Mouse (Mus musculus) heart, adult 2 months (tissue): ENCODE results near the gene Lrrc7.

Experiments used
- CTCF ChIP-seq: fragments of 200-600 bp; IDR thresholded peaks from 2 replicates; pipeline ENCODE4 v1.8.1; 2022; ENCODE audit warnings: antibody characterized with exemption, mild to moderate bottlenecking, moderate library complexity
- EP300 ChIP-seq: fragments of 200-500 bp; IDR thresholded peaks from 2 replicates; pipeline ENCODE4 v1.6.1; 2011; ENCODE audit warnings: low read depth, low read length, control low read depth; ENCODE audit not compliant: insufficient read depth

- no peak for TF ChIP-seq CTCF
- no peak for TF ChIP-seq EP300
Observed at GRCm38 (mm10) chr3:158543481-158543880, 18.5 kb downstream of the Lrrc7 start.
